Comparison of ENCODE assay signal across 8 mouse cellular contexts in the genomic region with DNA sequence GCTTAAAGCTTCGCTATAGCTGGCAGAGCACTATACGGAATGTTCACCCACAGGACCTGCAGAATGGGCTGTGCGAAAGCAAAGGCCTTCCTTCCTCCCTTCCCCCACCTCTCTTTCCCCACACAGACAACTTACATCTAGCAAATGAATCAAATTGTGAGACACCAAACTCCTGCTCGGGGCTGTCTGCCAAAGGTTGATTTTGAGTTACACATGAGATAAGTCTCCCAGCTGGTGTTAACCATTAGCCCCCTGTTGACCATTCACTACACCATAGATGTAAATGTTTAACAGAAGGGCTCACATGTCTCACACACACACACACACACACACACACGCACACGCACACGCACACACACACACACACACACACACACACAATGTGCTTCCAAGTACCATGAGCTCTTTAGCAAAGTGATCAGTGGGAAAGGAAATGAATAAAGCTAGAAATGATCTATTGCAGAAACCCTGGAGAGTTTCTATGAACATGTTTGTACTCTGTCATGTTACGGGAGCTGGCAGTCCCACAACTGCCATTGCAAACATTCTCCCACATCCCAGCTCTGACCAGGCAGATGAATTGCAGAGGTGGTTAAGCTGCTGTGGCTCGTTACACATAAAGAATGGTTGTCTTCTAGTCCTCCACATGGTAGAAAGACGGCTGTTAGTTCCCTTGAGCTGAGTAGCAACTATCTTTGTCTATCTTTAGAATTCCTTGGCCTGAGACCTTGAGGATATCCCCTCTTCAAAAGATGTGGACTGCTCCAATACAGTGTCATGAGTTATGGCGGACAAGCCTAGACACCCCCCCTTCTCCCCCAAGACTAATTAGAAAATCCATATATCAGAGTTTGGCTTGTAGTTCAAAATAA.
DNase-seq lines count a peak whose midpoint lies in the region; ATAC-seq lines count a peak whose summit lies in the region.

No protein-coding gene starts in this region.

- no peaks in the 10 kb centered on the region for H3K27me3 ChIP-seq in embryonic facial prominence, embryonic 13.5 days
- no peaks in the 10 kb centered on the region for H3K27me3 ChIP-seq in embryonic facial prominence, embryonic 10.5 days (replicated peaks; ENCODE audit: low read depth, poor library complexity, severe bottlenecking)
- H3K27me3 ChIP-seq in lung, embryonic 16.5 days (ENCODE audit: control insufficient read depth, insufficient read depth, low read depth, low read length), result no peaks in the 10 kb centered on the region
- H3K27me3 ChIP-seq in kidney, embryonic 15.5 days, result no peaks in the 10 kb centered on the region
- no peaks in the 10 kb centered on the region for H3K27me3 ChIP-seq in neural tube, embryonic 14.5 days (ENCODE audit: control insufficient read depth, insufficient read depth, low read length)

- H3K4me2 ChIP-seq in embryonic facial prominence, embryonic 13.5 days, result no peak overlapping the region
- H3K4me2 ChIP-seq in lung, embryonic 16.5 days (ENCODE audit: low read depth, low read length), result no peak overlapping the region
- H3K4me2 ChIP-seq in kidney, embryonic 15.5 days, result peak overlapping the region; percentile 40
- H3K4me2 ChIP-seq in neural tube, embryonic 14.5 days (ENCODE audit: low read depth, low read length), result no peak overlapping the region

- no peak for DNase-seq in embryonic facial prominence, embryonic 10.5 days (ENCODE audit: low spot score)
- DNase-seq in lung, adult 18-20 months, result no peak
- no peak for DNase-seq in layer of hippocampus, postnatal 36 days
- DNase-seq in urinary bladder, postnatal 10 days (ENCODE audit: low spot score), result no peak

- peaks cover 28% of the 10 kb centered on the region for H3K4me1 ChIP-seq in embryonic facial prominence, embryonic 13.5 days
- peaks cover 10% of the 10 kb centered on the region for H3K4me1 ChIP-seq in embryonic facial prominence, embryonic 10.5 days
- H3K4me1 ChIP-seq in lung, embryonic 16.5 days (replicated peaks; ENCODE audit: control insufficient read depth, insufficient read depth, low read length), result peaks cover 24% of the 10 kb centered on the region
- H3K4me1 ChIP-seq in kidney, embryonic 15.5 days, result peaks cover 44% of the 10 kb centered on the region
- peaks cover 9% of the 10 kb centered on the region; the same call in 1 of the 2 replicates for H3K4me1 ChIP-seq in neural tube, embryonic 14.5 days (ENCODE audit: control insufficient read depth, insufficient read depth, low read length)

- H3K4me3 ChIP-seq in embryonic facial prominence, embryonic 13.5 days, result no peak overlapping the region
- H3K4me3 ChIP-seq in embryonic facial prominence, embryonic 10.5 days, result no peak overlapping the region
- H3K4me3 ChIP-seq in lung, embryonic 16.5 days (ENCODE audit: low read length), result no peak overlapping the region
- no peak overlapping the region for H3K4me3 ChIP-seq in kidney, embryonic 15.5 days (replicated peaks)
- H3K4me3 ChIP-seq in neural tube, embryonic 14.5 days (ENCODE audit: low read depth, low read length), result no peak overlapping the region

- no peak overlapping the region for H3K9ac ChIP-seq in embryonic facial prominence, embryonic 13.5 days
- H3K9ac ChIP-seq in lung, embryonic 16.5 days (ENCODE audit: low read length), result no peak overlapping the region
- no peak overlapping the region for H3K9ac ChIP-seq in kidney, embryonic 15.5 days
- H3K9ac ChIP-seq in neural tube, embryonic 14.5 days (replicated peaks; ENCODE audit: low read depth, low read length), result no peak overlapping the region

- ATAC-seq in embryonic facial prominence, embryonic 13.5 days (ENCODE audit: insufficient number of reproducible peaks, insufficient read depth, low FRiP score, low TSS enrichment, low read depth), result no peak
- peak; percentile 68 for ATAC-seq in lung, embryonic 16.5 days (ENCODE audit: low read depth)
- ATAC-seq in kidney, embryonic 15.5 days (replicated peaks; ENCODE audit: low FRiP score), result peak; percentile 76
- peak; percentile 23; the same call in 1 of the 2 replicates for ATAC-seq in neural tube, embryonic 14.5 days (ENCODE audit: low read depth)

- peak overlapping the region; percentile 33; the same call in 1 of the 2 replicates for H3K27ac ChIP-seq in embryonic facial prominence, embryonic 13.5 days
- H3K27ac ChIP-seq in embryonic facial prominence, embryonic 10.5 days (replicated peaks), result no peak overlapping the region
- peak overlapping the region; percentile 51 for H3K27ac ChIP-seq in lung, embryonic 16.5 days (ENCODE audit: low read length)
- peak overlapping the region; percentile 80 for H3K27ac ChIP-seq in kidney, embryonic 15.5 days
- peak overlapping the region; percentile 53; the same call in 1 of the 2 replicates for H3K27ac ChIP-seq in neural tube, embryonic 14.5 days (ENCODE audit: low read depth, low read length)

- H3K36me3 ChIP-seq in embryonic facial prominence, embryonic 13.5 days, result peaks cover 33% of the 10 kb centered on the region
- H3K36me3 ChIP-seq in embryonic facial prominence, embryonic 10.5 days (replicated peaks), result peaks cover 47% of the 10 kb centered on the region
- H3K36me3 ChIP-seq in lung, embryonic 16.5 days (ENCODE audit: control insufficient read depth, insufficient read depth, low read length), result no peaks in the 10 kb centered on the region
- 0 out of 2 replicates have a peak, but pooled peaks cover 5% of the 10 kb centered on the region for H3K36me3 ChIP-seq in kidney, embryonic 15.5 days
- no peaks in the 10 kb centered on the region for H3K36me3 ChIP-seq in neural tube, embryonic 14.5 days (ENCODE audit: control insufficient read depth, insufficient read depth, low read length)

- H3K9me3 ChIP-seq in embryonic facial prominence, embryonic 13.5 days, result no peaks in the 10 kb centered on the region
- no peaks in the 10 kb centered on the region for H3K9me3 ChIP-seq in embryonic facial prominence, embryonic 10.5 days
- no peaks in the 10 kb centered on the region for H3K9me3 ChIP-seq in lung, embryonic 16.5 days (ENCODE audit: control insufficient read depth, low read length)
- no peaks in the 10 kb centered on the region for H3K9me3 ChIP-seq in kidney, embryonic 15.5 days (replicated peaks)
- no peaks in the 10 kb centered on the region for H3K9me3 ChIP-seq in neural tube, embryonic 14.5 days (ENCODE audit: control insufficient read depth, low read length)

- WGBS in embryonic facial prominence, embryonic 13.5 days, result 79% methylated on average over 11 of the region's 11 CpGs
- WGBS in embryonic facial prominence, embryonic 10.5 days, result 87% methylated on average over 11 of the region's 11 CpGs
- 50% methylated on average over 11 of the region's 11 CpGs for WGBS in lung, embryonic 16.5 days
- 46% methylated on average over 11 of the region's 11 CpGs for WGBS in kidney, embryonic 15.5 days
- 61% methylated on average over 11 of the region's 11 CpGs for WGBS in neural tube, embryonic 14.5 days
